Mouse (Mus musculus): ENCODE measurements around the gene Sh3glb2.

The Sh3glb2 gene

GRCm38 (mm10) chr2:30380564-30381376 is 21.6 kb upstream of the Sh3glb2 start:
- no peak for DNase-seq (ENCODE audit: low spot score)

GRCm38 (mm10) chr2:30379307-30379706 is 20.2 kb upstream of the Sh3glb2 start:
- no peak for DNase-seq (ENCODE audit: low spot score)

- DNase-seq (ENCODE audit: low spot score): no peak
Observed at GRCm38 (mm10) chr2:30377721-30378120, 18.6 kb upstream of the Sh3glb2 start.

- DNase-seq (ENCODE audit: low spot score): no peak
Observed at GRCm38 (mm10) chr2:30375893-30376292, 16.8 kb upstream of the Sh3glb2 start.

GRCm38 (mm10) chr2:30372726-30373125 is 13.6 kb upstream of the Sh3glb2 start:
- no peak for DNase-seq (ENCODE audit: low spot score)

GRCm38 (mm10) chr2:30371544-30371943 is 12.4 kb upstream of the Sh3glb2 start:
- DNase-seq (ENCODE audit: low spot score): no peak

- DNase-seq (ENCODE audit: low spot score): no peak
Observed at GRCm38 (mm10) chr2:30366203-30366602, 7.1 kb upstream of the Sh3glb2 start.

- no peak for DNase-seq (ENCODE audit: low spot score)
Observed at GRCm38 (mm10) chr2:30365281-30366069, 6.3 kb upstream of the Sh3glb2 start.

- DNase-seq (ENCODE audit: low spot score): peak; percentile 99
Observed at GRCm38 (mm10) chr2:30363773-30364650, 4.9 kb upstream of the Sh3glb2 start, which contains the start of gene Miga2. Gene Miga2 (plus strand): TSS chr2:30364233.

GRCm38 (mm10) chr2:30362865-30363264 is 3.7 kb upstream of the Sh3glb2 start:
- DNase-seq (ENCODE audit: low spot score): no peak

GRCm38 (mm10) chr2:30360626-30361025 is 1.5 kb upstream of the Sh3glb2 start:
- no peak for DNase-seq (ENCODE audit: low spot score)

- peak; percentile 72 for DNase-seq (ENCODE audit: low spot score)
Observed at GRCm38 (mm10) chr2:30357552-30358510, 1.3 kb downstream of the Sh3glb2 start.

GRCm38 (mm10) chr2:30356906-30357305 is 2.2 kb downstream of the Sh3glb2 start:
- peak; percentile 34 for DNase-seq (ENCODE audit: low spot score)

- no peak for DNase-seq (ENCODE audit: low spot score)
Observed at GRCm38 (mm10) chr2:30356266-30356665, 2.9 kb downstream of the Sh3glb2 start.

GRCm38 (mm10) chr2:30355861-30356260 is 3.3 kb downstream of the Sh3glb2 start:
- DNase-seq (ENCODE audit: low spot score): no peak

- DNase-seq (ENCODE audit: low spot score): peak; percentile 20
Observed at GRCm38 (mm10) chr2:30351149-30351548, 8.0 kb downstream of the Sh3glb2 start.

GRCm38 (mm10) chr2:30349196-30349595 is 9.9 kb downstream of the Sh3glb2 start:
- no peak for DNase-seq (ENCODE audit: low spot score)

GRCm38 (mm10) chr2:30345971-30346676 is 13.0 kb downstream of the Sh3glb2 start:
- no peak for DNase-seq (ENCODE audit: low spot score)

- peak; percentile 29 for DNase-seq (ENCODE audit: low spot score)
Observed at GRCm38 (mm10) chr2:30343601-30344137, 15.5 kb downstream of the Sh3glb2 start.

GRCm38 (mm10) chr2:30342544-30342943 is 16.6 kb downstream of the Sh3glb2 start:
- DNase-seq (ENCODE audit: low spot score): no peak

Data from urinary bladder, postnatal 14 days (tissue).